Mouse (Mus musculus) heart, embryonic 14.5 days (tissue): ENCODE results near the gene Rxrg. TPM values are rescaled to one million over a fixed set of nuclear protein-coding genes. Genes with fewer than 3 reads are reported as not detected.

ENCODE experiments used
- ATAC-seq: fragments of 200-750 bp; cut with Nextera tagmentation; 2 replicates; pipeline ENCODE4 v1.8.0; 2017; ENCODE audit warnings: low read depth, moderate TSS enrichment; ENCODE audit not compliant: insufficient number of reproducible peaks, insufficient read depth, low FRiP score
- H3K27ac ChIP-seq, 2 experiments: fragments of 200-500 bp in 1 of 2; fragments of 300-500 bp in 1 of 2; sonication (generic) in 1 of 2; replicated peaks in 1 of 2; 2 replicates each; pipeline ENCODE4 v1.5.1; 2012 to 2014; ENCODE audit warnings: low read depth in 2 of 2, low read length in 2 of 2, control low read depth in 1 of 2, mild to moderate bottlenecking in 1 of 2, mixed read lengths in 1 of 2; ENCODE audit not compliant: control insufficient read depth in 1 of 2, insufficient read depth in 1 of 2
- H3K27me3 ChIP-seq: fragments of 300-500 bp; sonication (generic); 2 replicates; pipeline ENCODE4 v1.6.1; 2014; ENCODE audit warnings: mild to moderate bottlenecking, low read length, control low read depth; ENCODE audit not compliant: control insufficient read depth, insufficient read depth
- H3K36me3 ChIP-seq: fragments of 300-500 bp; sonication (generic); 2 replicates; pipeline ENCODE4 v1.6.1; 2014; ENCODE audit warnings: mild to moderate bottlenecking, control low read depth, low read length, mixed read lengths; ENCODE audit not compliant: control insufficient read depth, insufficient read depth
- H3K4me1 ChIP-seq, 2 experiments: fragments of 200-500 bp in 1 of 2; fragments of 300-500 bp in 1 of 2; sonication (generic) in 1 of 2; 2 replicates each; pipeline ENCODE4 v1.6.1; 2012 to 2014; ENCODE audit warnings: low read length in 2 of 2, control low read depth in 1 of 2, mixed read lengths in 1 of 2; ENCODE audit not compliant: control insufficient read depth in 2 of 2, insufficient read depth in 2 of 2
- H3K4me2 ChIP-seq: fragments of 300-500 bp; sonication (generic); 2 replicates; pipeline ENCODE4 v1.6.1; 2014; ENCODE audit warnings: mild to moderate bottlenecking, low read length
- H3K4me3 ChIP-seq, 2 experiments: fragments of 200-500 bp in 1 of 2; fragments of 300-500 bp in 1 of 2; sonication (generic) in 1 of 2; 2 replicates each; pipeline ENCODE4 v1.5.1; 2012 to 2014; ENCODE audit warnings: low read length in 2 of 2, mild to moderate bottlenecking in 2 of 2, control low read depth in 1 of 2, low read depth in 1 of 2, moderate library complexity in 1 of 2; ENCODE audit not compliant: control insufficient read depth in 1 of 2, insufficient read depth in 1 of 2
- H3K9ac ChIP-seq: fragments of 300-500 bp; sonication (generic); 2 replicates; pipeline ENCODE4 v1.6.1; 2014; ENCODE audit warnings: mild to moderate bottlenecking, low read length
- H3K9me3 ChIP-seq: fragments of 300-500 bp; sonication (generic); 2 replicates; pipeline ENCODE4 v1.6.1; 2016; ENCODE audit warnings: low read length, control low read depth; ENCODE audit not compliant: control insufficient read depth
- WGBS: fragments of 180-500 bp; shearing (Covaris S2); extraction: QIAGEN DNeasy Blood & Tissue Kit; methylation state at CpG from one replicate; pipeline ENCODE4 v1.1.7; 2014; 5-methylcytosine and 5-hydroxymethylcytosine counted together
- polyA plus RNA-seq: library from polyadenylated mRNA; unstranded; fragments of >200 nt; fragmentation: Nextera tagmentation; extraction: Ambion mirVana; gene quantifications from 2 replicates; pipeline ENCODE4 v1.2.1, GENCODE M21; 2014

Gene Rxrg
- polyA plus RNA-seq, 1 experiment from 2014 or later, result 1.4 TPM

GRCm38 (mm10) chr1:167620206-167620795 is 22.1 kb downstream of the Rxrg start:
- ATAC-seq, result no peak
- 55% methylated on average over 15 of the region's 15 CpGs for WGBS
- H3K27ac ChIP-seq, result no peak overlapping the region

DNA sequence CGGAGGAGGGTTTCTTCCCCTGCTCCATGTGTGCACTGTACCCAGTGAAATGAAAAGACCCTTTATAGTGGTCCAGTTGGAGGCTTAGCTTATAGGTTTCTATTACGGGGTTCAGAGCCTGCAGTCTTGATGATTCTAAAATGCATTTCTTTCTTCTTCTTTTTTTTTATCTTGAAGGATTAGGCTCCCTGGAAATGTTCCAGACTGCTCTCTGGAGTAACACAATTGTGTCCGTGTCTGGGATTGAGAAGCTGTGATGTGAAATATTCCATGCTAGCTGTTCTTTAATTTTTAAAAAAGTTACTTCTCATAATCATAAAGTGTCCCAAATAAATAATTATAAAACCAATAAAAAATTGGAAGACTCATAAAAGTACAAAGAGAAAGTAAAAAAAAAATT is 26.9 kb downstream of the Rxrg start:
- Histone ChIP-seq H3K4me1 (peaks cover 0 to 3% of the 10 kb centered on the region in 2 experiments; a peak in 2 of 4 replicates), H3K27ac (no peak overlapping the region), H3K27me3 (no peaks in the 10 kb centered on the region), H3K4me2 (no peak overlapping the region), H3K9ac (no peak overlapping the region), H3K36me3 (no peaks in the 10 kb centered on the region), H3K9me3 (no peaks in the 10 kb centered on the region), H3K4me3 (no peak overlapping the region)
- 51% methylated on average over 3 of the region's 3 CpGs for WGBS
- ATAC-seq, result no peak

More at GRCm38 (mm10) chr1:167620206-167620795, 22.1 kb downstream of the Rxrg start:
- no peak overlapping the region for H3K9ac ChIP-seq
- H3K9me3 ChIP-seq, result no peaks in the 10 kb centered on the region
- no peak overlapping the region for H3K4me3 ChIP-seq
- H3K4me2 ChIP-seq, result no peak overlapping the region
- H3K36me3 ChIP-seq, result no peaks in the 10 kb centered on the region
- H3K4me1 ChIP-seq, result peaks cover 0 to 5% of the 10 kb centered on the region in 2 experiments; a peak in 2 of 4 replicates
- no peaks in the 10 kb centered on the region for H3K27me3 ChIP-seq

DNA sequence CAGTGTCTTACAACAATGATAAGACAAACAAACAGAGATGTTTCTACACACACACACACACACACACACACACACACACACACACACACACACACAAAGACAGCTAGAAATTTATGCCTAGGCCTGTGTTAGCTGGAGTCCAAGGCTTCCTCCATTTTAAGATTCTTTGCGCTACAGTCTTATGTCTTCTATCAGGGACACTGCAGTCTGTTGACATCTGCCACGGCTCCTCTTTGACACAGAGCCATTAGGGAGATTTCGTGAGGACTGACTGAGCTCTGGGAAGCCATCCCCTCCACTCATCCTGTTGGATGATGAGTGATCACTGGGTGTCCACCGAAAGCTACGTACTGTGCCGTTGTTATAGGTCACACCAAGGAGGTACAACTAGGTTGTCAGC is 33.6 kb downstream of the Rxrg start:
- H3K4me1 ChIP-seq, result no peaks in the 10 kb centered on the region

GRCm38 (mm10) chr1:167635702-167636101 is 37.5 kb downstream of the Rxrg start:
- Histone ChIP-seq H3K36me3 (no peaks in the 10 kb centered on the region), H3K4me2 (no peak overlapping the region), H3K27ac (no peak overlapping the region), H3K4me1 (no peaks in the 10 kb centered on the region), H3K9ac (no peak overlapping the region), H3K9me3 (no peaks in the 10 kb centered on the region), H3K27me3 (peaks cover 2% of the 10 kb centered on the region; the same call in 1 of the 2 replicates), H3K4me3 (no peak overlapping the region)
- ATAC-seq, result no peak
- 49% methylated on average over 12 of the region's 12 CpGs for WGBS

More for the DNA sequence above, 33.6 kb downstream of the Rxrg start:
- H3K9ac ChIP-seq, result no peak overlapping the region
- WGBS, result 54% methylated on average over 6 of the region's 6 CpGs
- 0 out of 2 replicates have a peak, but pooled peaks cover 3% of the 10 kb centered on the region for H3K27me3 ChIP-seq
- no peak for ATAC-seq
- no peaks in the 10 kb centered on the region for H3K9me3 ChIP-seq
- no peak overlapping the region for H3K27ac ChIP-seq
- H3K4me3 ChIP-seq, result no peak overlapping the region
- H3K4me2 ChIP-seq, result no peak overlapping the region
- no peaks in the 10 kb centered on the region for H3K36me3 ChIP-seq

GRCm38 (mm10) chr1:167636948-167637347 is 38.8 kb downstream of the Rxrg start:
- H3K9ac ChIP-seq, result no peak overlapping the region
- H3K4me1 ChIP-seq, result no peaks in the 10 kb centered on the region
- no peak for ATAC-seq
- WGBS, result 11% methylated on average over 3 of the region's 3 CpGs
- no peak overlapping the region for H3K4me3 ChIP-seq
- no peak overlapping the region for H3K27ac ChIP-seq
- H3K4me2 ChIP-seq, result no peak overlapping the region
- H3K27me3 ChIP-seq, result no peaks in the 10 kb centered on the region; the same call in 1 of the 2 replicates
- H3K36me3 ChIP-seq, result no peaks in the 10 kb centered on the region
- no peaks in the 10 kb centered on the region for H3K9me3 ChIP-seq

DNA sequence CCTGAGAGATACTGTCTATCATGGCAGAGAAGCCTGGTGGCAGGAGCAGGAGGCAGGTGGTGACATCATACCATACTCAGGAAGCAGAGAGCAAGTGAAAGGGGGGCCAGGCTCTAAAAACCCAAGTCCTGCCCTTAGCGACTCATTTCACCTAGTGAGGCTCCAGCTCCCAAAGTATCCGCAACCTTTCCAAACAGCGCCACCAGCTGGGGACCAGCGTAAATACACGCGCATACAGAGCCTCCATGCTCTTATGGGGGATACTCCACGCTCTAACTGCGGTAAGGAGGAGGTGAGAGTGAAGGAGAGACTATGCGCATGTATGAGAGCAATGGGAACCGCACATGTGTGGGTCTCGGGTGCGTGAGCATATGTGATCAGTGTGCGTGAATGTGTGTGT is 39.9 kb downstream of the Rxrg start:
- Histone ChIP-seq H3K36me3 (no peaks in the 10 kb centered on the region), H3K4me3 (no peak overlapping the region), H3K9me3 (no peaks in the 10 kb centered on the region), H3K4me2 (no peak overlapping the region), H3K27me3 (peaks cover 3% of the 10 kb centered on the region; the same call in 1 of the 2 replicates), H3K4me1 (no peaks in the 10 kb centered on the region), H3K27ac (no peak overlapping the region), H3K9ac (no peak overlapping the region)
- WGBS, result 23% methylated on average over 13 of the region's 13 CpGs
- ATAC-seq, result no peak

GRCm38 (mm10) chr1:167638901-167639300 is 40.7 kb downstream of the Rxrg start:
- Histone ChIP-seq H3K4me1 (no peaks in the 10 kb centered on the region), H3K36me3 (no peaks in the 10 kb centered on the region), H3K27ac (no peak overlapping the region), H3K27me3 (peaks cover 10% of the 10 kb centered on the region), H3K9ac (no peak overlapping the region), H3K4me2 (no peak overlapping the region), H3K4me3 (no peak overlapping the region), H3K9me3 (no peaks in the 10 kb centered on the region)
- WGBS, result 58% methylated on average over 9 of the region's 9 CpGs
- no peak for ATAC-seq
